Mouse (Mus musculus): ENCODE measurements around the gene Rps9. TPM values are rescaled to one million over a fixed set of nuclear protein-coding genes. Genes with fewer than 3 reads are reported as not detected.

Rps9 gene
- total RNA-seq (2021): 100 to 1,000 TPM; 390 to 414 TPM
- long read RNA-seq, transcript Rps9-204 (4 exons, 914 nt): minor isoform, 24 of 95 reads
- long read RNA-seq, transcript Rps9-201 (5 exons, 751 nt): major isoform, 62 of 95 reads
- long read RNA-seq, partial matches to known transcripts: 7 of 95 reads
- long read RNA-seq, other reads (novel, unspliced or antisense): 2 of 95 reads

GRCm38 (mm10) chr7:3703879-3704441, at the start of gene Rps9:
Gene Rps9, plus strand, starts transcription at chr7:3703993.
- DNase-seq (ENCODE audit: low spot score in 2 of 2): peak; percentile 94 to 99

- DNase-seq (ENCODE audit: low spot score in 2 of 2): no peak
Observed at GRCm38 (mm10) chr7:3656966-3657365, 46.8 kb upstream of the Rps9 start.

GRCm38 (mm10) chr7:3658578-3658977, 45.2 kb upstream of the Rps9 start:
- DNase-seq (ENCODE audit: low spot score in 2 of 2): no peak

GRCm38 (mm10) chr7:3664524-3665214, 39.1 kb upstream of the Rps9 start:
- no peak for DNase-seq (ENCODE audit: low spot score in 2 of 2)

GRCm38 (mm10) chr7:3665215-3666114, 38.3 kb upstream of the Rps9 start, which contains the start of gene Leng1:
Gene Leng1, minus strand, starts transcription at chr7:3665840.
- peak; percentile 97 to 98 for DNase-seq (ENCODE audit: low spot score in 2 of 2)

GRCm38 (mm10) chr7:3666921-3667391, 36.8 kb upstream of the Rps9 start:
- no peak for DNase-seq (ENCODE audit: low spot score in 2 of 2)

GRCm38 (mm10) chr7:3674507-3675227, 29.1 kb upstream of the Rps9 start:
- peak; percentile 51 to 87 for DNase-seq (ENCODE audit: low spot score in 2 of 2)

- DNase-seq (ENCODE audit: low spot score in 2 of 2): no peak
Observed at GRCm38 (mm10) chr7:3675228-3675548, 28.6 kb upstream of the Rps9 start.

GRCm38 (mm10) chr7:3676371-3676770, 27.4 kb upstream of the Rps9 start:
- no peak for DNase-seq (ENCODE audit: low spot score in 2 of 2)

- no peak for DNase-seq (ENCODE audit: low spot score in 2 of 2)
Observed at GRCm38 (mm10) chr7:3677342-3677741, 26.5 kb upstream of the Rps9 start, which contains the start of gene Tmc4. Gene Tmc4, minus strand, starts transcription at chr7:3677553.

GRCm38 (mm10) chr7:3683908-3684550, 19.8 kb upstream of the Rps9 start:
- DNase-seq (ENCODE audit: low spot score in 2 of 2): peak; percentile 22 to 58

- DNase-seq (ENCODE audit: low spot score in 2 of 2): no peak
Observed at GRCm38 (mm10) chr7:3684698-3685097, 19.1 kb upstream of the Rps9 start.

GRCm38 (mm10) chr7:3685400-3686187, 18.2 kb upstream of the Rps9 start:
- DNase-seq (ENCODE audit: low spot score in 2 of 2): no peak

- no peak for DNase-seq (ENCODE audit: low spot score in 2 of 2)
Observed at GRCm38 (mm10) chr7:3691919-3692318, 11.9 kb upstream of the Rps9 start.

- no peak for DNase-seq (ENCODE audit: low spot score in 2 of 2)
Observed at GRCm38 (mm10) chr7:3692382-3692986, 11.3 kb upstream of the Rps9 start, which contains the start of gene Tsen34. Gene Tsen34, plus strand, starts transcription at chr7:3692863.

GRCm38 (mm10) chr7:3692987-3693808, 10.6 kb upstream of the Rps9 start, which contains the start of gene Mboat7:
Gene Mboat7, minus strand, starts transcription at chr7:3693523.
- peak; percentile 95 to 99 for DNase-seq (ENCODE audit: low spot score in 2 of 2)

GRCm38 (mm10) chr7:3693809-3694075, 10.1 kb upstream of the Rps9 start:
- no peak for DNase-seq (ENCODE audit: low spot score in 2 of 2)
